Mouse (Mus musculus): ENCODE measurements at regions not wholly inside any gene's neighbourhood (a gene's known extent, or its start where the extent isn't known, plus 50 kb on each side); places are given as distances from the start of the nearest gene placed in this dataset.

DNA sequence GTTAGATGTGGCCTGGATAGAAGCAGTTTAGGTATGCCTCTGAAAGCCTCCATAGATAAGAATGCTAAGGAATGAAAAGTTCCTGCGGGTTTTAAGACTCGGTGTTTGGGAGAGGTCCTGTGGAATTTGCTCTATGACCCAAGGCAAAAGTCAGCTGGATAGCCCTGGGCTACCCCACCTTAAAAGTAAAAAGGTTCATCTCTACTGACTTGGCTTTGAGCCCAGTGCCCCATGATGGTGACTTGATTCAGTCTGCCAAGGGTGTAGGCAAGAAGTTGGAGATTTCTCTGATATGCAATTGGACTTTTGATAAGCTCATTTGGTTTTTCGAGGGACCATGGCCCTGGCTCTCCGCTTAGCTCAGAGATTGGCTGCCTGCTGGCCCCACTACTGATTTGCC lies 78.8 kb upstream of the Herc3 start:
- DNase-seq = no peak

- DNase-seq = no peak
Measured at GRCm38 (mm10) chr6:58756309-58757015, 74.8 kb upstream of the Herc3 start.

DNA sequence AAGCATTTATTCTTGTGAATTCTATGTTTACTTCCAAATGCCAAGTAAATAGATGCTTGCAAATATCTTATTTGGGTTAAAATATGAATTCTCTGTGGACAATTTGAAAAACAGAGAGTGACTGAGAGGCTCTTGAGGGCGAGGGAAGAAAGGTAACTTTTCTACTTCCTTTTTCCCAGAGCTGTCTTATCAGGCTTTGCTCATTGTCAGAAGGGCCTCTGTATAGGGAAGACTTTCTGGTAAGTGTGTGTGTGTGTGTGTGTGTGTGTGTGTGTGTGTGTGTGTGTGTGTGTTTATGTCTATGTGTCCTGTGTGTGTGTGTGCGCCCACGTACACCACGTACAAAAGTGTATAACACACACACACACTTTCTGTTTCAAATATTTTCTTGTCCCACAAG lies 73.9 kb upstream of the Herc3 start:
- DNase-seq = no peak

GRCm38 (mm10) chr6:58770654-58771218 lies 60.5 kb upstream of the Herc3 start:
- DNase-seq = peak; percentile 24

DNA sequence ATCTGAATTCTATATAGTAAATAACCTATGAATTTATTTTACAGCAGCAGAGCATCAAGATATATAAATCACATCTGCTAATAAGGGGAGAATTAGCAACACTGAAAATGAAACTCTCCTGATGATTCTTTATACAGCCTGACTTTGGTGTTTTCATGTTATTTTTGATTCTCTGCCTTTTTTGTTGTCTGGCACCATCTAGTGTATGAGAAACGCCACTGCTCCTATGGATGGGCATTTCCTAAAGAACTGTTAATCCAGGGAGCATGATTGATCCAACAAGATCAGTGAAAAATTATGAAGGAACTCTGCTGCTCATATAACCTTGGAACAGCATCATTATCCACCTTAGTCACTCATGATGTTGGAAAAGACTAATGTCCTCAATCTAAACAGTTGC lies 59.3 kb upstream of the Herc3 start:
- no peak for DNase-seq

All from adrenal gland, adult 8-10 months (tissue).